Mouse (Mus musculus): ENCODE data around the gene Arntl. TPM values are rescaled to one million over a fixed set of nuclear protein-coding genes. Genes with fewer than 3 reads are reported as not detected.

Gene Arntl
- polyA plus RNA-seq, 1 experiment from 2014 or later, result 10.7 TPM

DNA sequence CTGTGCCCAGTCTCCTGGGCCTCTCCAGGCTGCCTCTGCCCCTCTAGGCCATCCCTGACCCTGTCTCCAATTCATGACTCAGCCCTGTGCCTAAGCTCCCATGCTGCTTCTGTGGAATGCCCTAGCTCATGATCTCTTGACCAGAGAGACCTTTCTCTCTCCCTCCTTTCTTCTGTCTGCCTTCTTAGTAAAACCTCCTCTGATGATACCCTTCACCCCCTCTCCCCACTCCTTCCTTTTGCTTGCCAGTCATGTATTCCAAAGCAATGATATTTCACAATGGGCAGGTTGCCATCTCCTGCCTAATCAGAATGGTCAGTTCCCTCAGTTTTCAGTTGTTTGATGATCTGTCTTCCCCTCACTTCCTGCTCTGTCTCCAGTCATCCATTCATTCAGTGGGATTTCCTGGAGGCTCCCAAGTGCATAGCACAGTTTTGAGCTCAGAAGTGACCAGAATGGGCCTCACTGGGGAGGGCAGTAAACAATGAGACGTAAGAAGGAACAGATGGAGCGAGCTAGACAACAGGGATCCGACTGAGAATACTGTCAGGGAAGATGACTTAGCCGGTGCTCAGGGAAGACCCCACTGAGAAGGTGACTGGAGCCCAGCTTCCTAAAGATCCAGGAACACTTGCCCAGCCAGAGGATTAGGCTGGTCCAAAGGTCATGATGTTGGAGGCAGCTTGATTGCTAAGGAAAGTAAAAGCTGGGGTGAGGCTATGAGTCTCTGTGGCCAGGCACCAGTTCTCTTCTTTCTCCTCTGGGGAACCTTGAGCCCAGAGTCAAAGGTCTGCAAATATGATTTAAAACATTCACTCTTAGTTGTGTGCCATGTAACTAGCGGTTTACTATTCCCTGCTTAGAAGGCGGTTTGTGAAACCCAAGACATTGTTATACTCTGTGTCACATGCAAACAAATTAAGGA lies 7.2 kb downstream of the Arntl start:
- Histone ChIP-seq H3K36me3 (no peaks in the 10 kb centered on the region), H3K27ac (no peak overlapping the region), H3K4me1 (peaks cover 12% of the 10 kb centered on the region; the same call in 1 of the 2 replicates), H3K9ac (no peak overlapping the region), H3K27me3 (replicated peaks) (peaks cover 14% of the 10 kb centered on the region), H3K9me3 (no peaks in the 10 kb centered on the region), H3K4me2 (no peak overlapping the region), H3K4me3 (replicated peaks) (no peak overlapping the region)
- WGBS, result 42% methylated on average over 6 of the region's 6 CpGs
- no peak for ATAC-seq (ENCODE audit: insufficient read depth, low FRiP score, low read depth)

DNA sequence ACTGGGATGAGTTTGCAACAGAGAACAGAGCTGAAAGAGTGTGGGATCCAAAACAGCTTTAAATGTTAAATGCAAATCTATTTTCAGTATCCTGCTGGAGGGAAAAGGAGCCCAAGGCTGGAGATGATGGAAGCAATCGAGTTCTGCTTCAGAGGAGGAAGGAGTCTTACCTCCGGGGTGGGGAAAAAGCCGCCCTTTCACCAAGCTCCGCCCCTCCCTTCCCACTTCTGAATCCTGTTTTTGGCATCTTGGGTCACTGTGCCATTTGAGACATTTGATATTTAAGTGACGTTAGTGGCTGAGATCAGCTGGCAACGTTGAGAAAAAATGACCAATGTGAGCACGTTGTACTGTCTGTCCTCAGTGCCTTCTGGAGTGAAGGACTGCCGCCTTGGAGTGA lies 8.9 kb downstream of the Arntl start:
- H3K9me3 ChIP-seq, result no peaks in the 10 kb centered on the region
- no peak overlapping the region for H3K4me3 ChIP-seq (replicated peaks)
- H3K36me3 ChIP-seq, result no peaks in the 10 kb centered on the region
- no peak overlapping the region for H3K27ac ChIP-seq
- no peak overlapping the region for H3K9ac ChIP-seq
- H3K4me1 ChIP-seq, result peaks cover 12% of the 10 kb centered on the region; the same call in 1 of the 2 replicates
- WGBS, result 50% methylated on average over 8 of the region's 8 CpGs
- no peak overlapping the region for H3K4me2 ChIP-seq
- no peak for ATAC-seq (ENCODE audit: insufficient read depth, low FRiP score, low read depth)
- 0 out of 2 replicates have a peak, but pooled peaks cover 7% of the 10 kb centered on the region for H3K27me3 ChIP-seq (replicated peaks)

DNA sequence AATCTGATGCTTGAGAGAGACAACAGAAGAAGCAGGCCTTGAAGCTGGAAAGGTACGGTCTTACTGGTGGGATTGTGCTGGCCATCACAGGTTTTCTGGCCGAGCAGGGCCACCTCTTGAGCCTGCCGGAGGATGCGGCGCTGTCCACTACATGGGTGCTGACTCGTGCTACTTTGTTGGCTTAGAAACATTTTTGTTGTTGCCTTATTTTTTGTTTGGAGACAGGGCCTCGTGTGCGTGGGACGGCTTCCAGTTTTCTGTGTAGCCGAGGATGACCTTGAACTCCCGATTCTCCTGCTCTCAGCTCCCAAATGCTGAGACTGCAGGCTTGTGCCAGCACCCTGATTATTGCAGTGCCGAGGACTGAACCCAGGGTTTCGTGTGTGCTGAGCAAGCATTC lies 12.2 kb downstream of the Arntl start:
- 64% methylated on average over 13 of the region's 13 CpGs for WGBS
- no peak overlapping the region for H3K9ac ChIP-seq
- no peak overlapping the region for H3K4me3 ChIP-seq (replicated peaks)
- no peaks in the 10 kb centered on the region for H3K9me3 ChIP-seq
- no peak for ATAC-seq (ENCODE audit: insufficient read depth, low FRiP score, low read depth)
- H3K27ac ChIP-seq, result no peak overlapping the region
- H3K4me2 ChIP-seq, result no peak overlapping the region
- no peaks in the 10 kb centered on the region for H3K36me3 ChIP-seq
- no peaks in the 10 kb centered on the region for H3K27me3 ChIP-seq (replicated peaks)
- H3K4me1 ChIP-seq, result peaks cover 7% of the 10 kb centered on the region; the same call in 1 of the 2 replicates

DNA sequence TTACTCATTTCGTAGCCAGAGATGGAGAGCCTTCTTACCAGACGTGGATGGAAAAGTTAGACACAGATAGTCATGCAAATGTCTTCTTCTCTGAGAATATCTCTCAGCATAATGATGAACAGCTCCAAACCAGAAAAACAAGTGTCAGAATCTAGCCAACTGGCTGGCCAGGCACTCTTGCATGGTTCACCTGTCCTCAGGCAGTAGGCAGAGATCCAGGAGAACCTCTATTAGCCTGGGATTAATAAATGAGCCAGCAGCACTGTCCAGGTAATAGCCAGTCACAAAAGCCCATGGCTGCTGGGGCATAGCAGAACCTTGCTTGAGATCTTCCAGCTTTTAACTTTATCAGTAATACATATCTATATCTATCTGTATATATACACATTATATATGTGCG lies 12.6 kb downstream of the Arntl start:
- peaks cover 3% of the 10 kb centered on the region; the same call in 1 of the 2 replicates for H3K4me1 ChIP-seq
- H3K9ac ChIP-seq, result no peak overlapping the region
- no peaks in the 10 kb centered on the region for H3K36me3 ChIP-seq
- H3K4me3 ChIP-seq (replicated peaks), result no peak overlapping the region
- H3K27ac ChIP-seq, result no peak overlapping the region
- H3K4me2 ChIP-seq, result no peak overlapping the region
- H3K9me3 ChIP-seq, result no peaks in the 10 kb centered on the region
- H3K27me3 ChIP-seq (replicated peaks), result no peaks in the 10 kb centered on the region
- WGBS, result 89% methylated on average over 3 of the region's 3 CpGs
- no peak for ATAC-seq (ENCODE audit: insufficient read depth, low FRiP score, low read depth)

DNA sequence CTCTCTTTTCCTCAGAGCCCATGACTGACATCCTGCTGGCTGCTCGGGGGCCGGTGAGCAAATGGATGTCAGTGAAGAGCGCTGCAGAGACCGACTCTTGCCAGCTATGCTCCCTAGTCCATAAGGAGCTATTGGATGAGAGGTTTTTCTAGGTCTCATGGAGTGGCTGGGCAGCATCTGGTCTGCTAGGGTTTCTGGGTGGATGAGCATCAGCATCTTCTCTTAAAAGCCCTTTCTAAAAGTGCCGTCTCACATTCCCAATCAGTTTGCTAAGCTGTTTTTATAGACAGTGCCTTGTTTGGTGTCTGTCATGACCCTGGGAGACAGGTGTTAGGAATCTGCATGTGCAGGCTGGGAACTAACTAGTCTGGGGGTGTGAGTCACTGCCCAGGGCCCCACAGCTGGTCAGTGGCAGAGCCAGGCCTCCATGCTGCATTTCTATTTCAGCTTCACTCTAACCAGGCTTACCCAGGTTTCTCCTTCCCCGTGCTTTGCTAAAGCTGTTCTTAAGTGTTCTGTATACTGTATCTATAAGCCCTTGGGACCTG lies 13.5 kb downstream of the Arntl start:
- WGBS, result 63% methylated on average over 6 of the region's 6 CpGs
- Histone ChIP-seq H3K4me1 (0 out of 2 replicates have a peak, but pooled peaks cover 3% of the 10 kb centered on the region), H3K4me3 (replicated peaks) (no peak overlapping the region), H3K27me3 (replicated peaks) (no peaks in the 10 kb centered on the region), H3K9me3 (no peaks in the 10 kb centered on the region), H3K27ac (no peak overlapping the region), H3K36me3 (no peaks in the 10 kb centered on the region), H3K4me2 (no peak overlapping the region), H3K9ac (no peak overlapping the region)
- no peak for ATAC-seq (ENCODE audit: insufficient read depth, low FRiP score, low read depth)

DNA sequence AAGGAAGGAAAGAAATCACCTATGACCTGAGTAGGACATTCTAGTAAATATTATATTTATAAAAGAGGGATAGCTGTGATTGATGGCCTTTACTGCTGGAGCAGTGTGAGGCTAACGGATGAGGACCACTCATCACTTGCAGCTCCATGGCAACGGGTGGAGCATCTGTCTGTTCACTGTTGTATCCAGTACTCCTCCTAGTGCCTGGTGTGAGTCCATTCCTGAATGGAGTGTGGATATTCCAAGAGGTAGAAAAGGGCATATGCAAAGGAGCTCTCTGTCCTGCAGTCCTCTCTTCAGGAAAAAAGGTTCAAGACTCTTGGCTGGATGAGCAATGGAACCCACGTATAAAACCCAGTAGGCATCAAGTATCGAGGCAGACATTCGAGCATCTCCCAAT lies 15.6 kb downstream of the Arntl start:
- Histone ChIP-seq H3K4me2 (no peak overlapping the region), H3K27me3 (replicated peaks) (no peaks in the 10 kb centered on the region), H3K9me3 (no peaks in the 10 kb centered on the region), H3K9ac (no peak overlapping the region), H3K4me1 (no peaks in the 10 kb centered on the region), H3K4me3 (replicated peaks) (no peak overlapping the region), H3K27ac (no peak overlapping the region), H3K36me3 (no peaks in the 10 kb centered on the region)
- WGBS, result 79% methylated on average over 5 of the region's 5 CpGs
- no peak for ATAC-seq (ENCODE audit: insufficient read depth, low FRiP score, low read depth)

DNA sequence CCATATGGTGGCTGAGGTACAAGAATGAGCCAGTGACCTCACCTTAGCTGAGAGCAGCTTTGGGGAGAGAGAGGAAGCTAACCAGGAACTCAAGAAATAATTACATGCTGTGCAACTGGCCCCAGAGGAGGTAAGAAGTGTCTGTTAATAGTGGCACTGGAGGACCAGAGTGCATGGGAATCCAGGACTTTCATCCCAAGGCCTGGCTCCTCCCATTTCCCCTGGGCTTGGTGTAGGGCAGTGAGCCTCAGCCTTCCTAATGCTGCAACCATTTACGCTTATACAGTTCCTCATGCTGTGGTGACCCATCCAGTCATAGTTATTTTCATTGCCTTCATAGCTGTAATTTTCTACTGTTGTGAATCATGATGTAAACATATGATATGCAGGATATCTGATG lies 17.4 kb downstream of the Arntl start:
- ATAC-seq (ENCODE audit: insufficient read depth, low FRiP score, low read depth), result no peak
- no peaks in the 10 kb centered on the region for H3K4me1 ChIP-seq
- H3K36me3 ChIP-seq, result no peaks in the 10 kb centered on the region
- H3K27ac ChIP-seq, result no peak overlapping the region
- no peaks in the 10 kb centered on the region for H3K9me3 ChIP-seq
- H3K4me3 ChIP-seq (replicated peaks), result no peak overlapping the region
- H3K9ac ChIP-seq, result no peak overlapping the region
- WGBS, result 91% methylated on average over 1 of the region's 1 CpGs
- no peaks in the 10 kb centered on the region for H3K27me3 ChIP-seq (replicated peaks)
- no peak overlapping the region for H3K4me2 ChIP-seq

DNA sequence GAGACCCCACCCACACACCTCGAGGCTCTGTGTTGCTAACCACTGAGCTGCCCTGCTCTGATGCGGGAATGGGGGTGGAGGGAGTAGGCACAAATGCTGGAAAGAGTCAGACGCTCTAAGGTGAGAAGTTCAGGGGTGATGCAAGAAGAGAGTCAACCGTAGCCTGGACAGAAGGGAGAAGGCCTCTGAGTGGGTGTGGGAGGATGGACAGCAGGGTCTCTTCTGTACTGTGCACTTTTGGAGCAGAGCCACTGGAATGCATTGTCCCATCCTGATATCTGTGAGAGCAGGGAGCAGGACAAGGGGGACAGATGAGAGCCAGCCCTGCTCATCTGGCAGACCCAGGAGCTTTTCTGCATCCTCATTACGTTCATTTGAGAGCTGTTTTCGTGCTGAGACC lies 21.2 kb downstream of the Arntl start:
- Histone ChIP-seq H3K4me3 (replicated peaks) (no peak overlapping the region), H3K4me2 (no peak overlapping the region), H3K27me3 (replicated peaks) (no peaks in the 10 kb centered on the region), H3K9me3 (no peaks in the 10 kb centered on the region), H3K9ac (no peak overlapping the region), H3K36me3 (no peaks in the 10 kb centered on the region), H3K27ac (no peak overlapping the region), H3K4me1 (no peaks in the 10 kb centered on the region)
- WGBS, result 72% methylated on average over 6 of the region's 6 CpGs
- ATAC-seq (ENCODE audit: insufficient read depth, low FRiP score, low read depth), result no peak

DNA sequence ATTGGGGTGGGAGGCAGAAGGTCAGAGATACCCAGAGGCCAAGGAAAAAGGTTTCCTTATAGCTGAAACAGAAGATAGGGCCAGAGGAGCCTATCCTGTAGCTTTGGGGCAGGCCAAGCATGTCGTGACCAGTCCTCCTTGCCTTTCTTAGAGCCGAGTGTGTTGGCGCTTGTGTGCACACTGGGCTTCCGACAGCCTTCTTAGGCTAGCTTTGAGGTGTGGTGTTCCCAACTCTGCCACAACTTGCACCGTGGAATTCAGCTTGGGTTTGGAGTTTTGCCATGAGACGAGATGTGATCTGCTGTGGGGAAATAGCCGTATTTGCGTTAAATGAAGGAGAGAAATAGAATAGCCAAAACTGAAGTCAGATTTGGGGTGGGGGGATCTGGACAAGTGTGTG lies 28.9 kb downstream of the Arntl start:
- ATAC-seq (ENCODE audit: insufficient read depth, low FRiP score, low read depth), result no peak
- no peaks in the 10 kb centered on the region for H3K27me3 ChIP-seq (replicated peaks)
- H3K27ac ChIP-seq, result no peak overlapping the region
- H3K36me3 ChIP-seq, result no peaks in the 10 kb centered on the region
- H3K4me1 ChIP-seq, result peaks cover 8% of the 10 kb centered on the region
- H3K9ac ChIP-seq, result no peak overlapping the region
- no peak overlapping the region for H3K4me3 ChIP-seq (replicated peaks)
- 82% methylated on average over 8 of the region's 8 CpGs for WGBS
- H3K4me2 ChIP-seq, result no peak overlapping the region
- no peaks in the 10 kb centered on the region for H3K9me3 ChIP-seq

DNA sequence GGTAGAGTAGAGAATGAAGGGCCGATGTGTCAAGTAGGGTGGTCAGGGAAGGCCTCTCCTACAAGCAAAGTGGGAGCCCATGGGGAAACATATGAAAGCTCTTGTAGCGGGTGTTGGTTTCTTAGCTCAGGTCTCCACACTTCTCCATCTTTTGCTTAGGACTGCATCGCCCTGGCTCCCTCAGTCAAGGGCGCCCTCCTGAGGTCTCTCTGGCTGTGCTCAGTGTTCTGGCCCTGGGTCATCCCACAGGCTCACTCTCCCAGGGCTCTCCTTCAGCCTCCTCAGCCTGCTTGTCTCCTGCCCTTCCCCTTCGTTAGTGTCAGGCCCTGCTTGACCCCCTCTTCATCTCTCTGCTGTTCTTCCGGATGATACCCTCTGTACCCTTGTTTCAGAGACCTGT lies 31.1 kb downstream of the Arntl start:
- no peak overlapping the region for H3K9ac ChIP-seq
- 76% methylated on average over 6 of the region's 6 CpGs for WGBS
- H3K27ac ChIP-seq, result no peak overlapping the region
- H3K4me2 ChIP-seq, result no peak overlapping the region
- no peaks in the 10 kb centered on the region for H3K36me3 ChIP-seq
- no peak overlapping the region for H3K4me3 ChIP-seq (replicated peaks)
- H3K9me3 ChIP-seq, result no peaks in the 10 kb centered on the region
- no peaks in the 10 kb centered on the region for H3K27me3 ChIP-seq (replicated peaks)
- ATAC-seq (ENCODE audit: insufficient read depth, low FRiP score, low read depth), result no peak
- peaks cover 25% of the 10 kb centered on the region for H3K4me1 ChIP-seq

DNA sequence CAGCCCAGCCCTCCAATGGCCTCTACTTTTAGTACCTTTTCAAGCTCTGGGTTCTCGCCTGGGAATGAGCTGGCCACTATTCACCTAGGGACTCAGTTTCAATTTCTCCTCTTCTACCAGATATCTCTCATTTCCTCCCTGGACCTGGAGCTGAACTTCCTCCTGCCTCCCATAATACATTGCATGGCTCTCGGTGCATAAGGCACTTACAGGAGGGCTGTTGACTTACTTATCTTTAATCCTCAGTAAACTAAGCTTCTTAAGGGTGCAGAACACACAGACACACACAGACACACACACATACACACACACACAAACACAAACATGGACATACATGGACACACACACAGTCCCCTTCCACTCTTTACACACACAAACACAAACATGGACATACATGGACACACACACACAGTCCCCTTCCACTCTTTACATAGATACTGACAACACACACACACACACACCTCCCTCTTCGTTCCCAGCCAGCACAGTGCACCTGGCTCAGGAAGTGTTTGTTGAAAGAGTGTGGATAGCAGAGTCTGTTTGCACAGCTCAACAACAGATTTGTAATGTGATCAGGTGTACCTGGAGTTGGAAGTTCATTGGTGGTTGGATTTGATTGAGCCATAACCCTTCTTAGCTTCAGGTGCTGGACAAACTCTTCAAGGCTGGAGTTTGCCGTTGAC lies 32.3 kb downstream of the Arntl start:
- H3K4me2 ChIP-seq, result no peak overlapping the region
- peaks cover 25% of the 10 kb centered on the region for H3K4me1 ChIP-seq
- WGBS, result 47% methylated on average over 4 of the region's 4 CpGs
- H3K9ac ChIP-seq, result no peak overlapping the region
- no peaks in the 10 kb centered on the region for H3K36me3 ChIP-seq
- H3K9me3 ChIP-seq, result no peaks in the 10 kb centered on the region
- ATAC-seq (ENCODE audit: insufficient read depth, low FRiP score, low read depth), result peak; percentile 90
- H3K4me3 ChIP-seq (replicated peaks), result no peak overlapping the region
- peak overlapping the region; percentile 67 for H3K27ac ChIP-seq
- no peaks in the 10 kb centered on the region for H3K27me3 ChIP-seq (replicated peaks)

DNA sequence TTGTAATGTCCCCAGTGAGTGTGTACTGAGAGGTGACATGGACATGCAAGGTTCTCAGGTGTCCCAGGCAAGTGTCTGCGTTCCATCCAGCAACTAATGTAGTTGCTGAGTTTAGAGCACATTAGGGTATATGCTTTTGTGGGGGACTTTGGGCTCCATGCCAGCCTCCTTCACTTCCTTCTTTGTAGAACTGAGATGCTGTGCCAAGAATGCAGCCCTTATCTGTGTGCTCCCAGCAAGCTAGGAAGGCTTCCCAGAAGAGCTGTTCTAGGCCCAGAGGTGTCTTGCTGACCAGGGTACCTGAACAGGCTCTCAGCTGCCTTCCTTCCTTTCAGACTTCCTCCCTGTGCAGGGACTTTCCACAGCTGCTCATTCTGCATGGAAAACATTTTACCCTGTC lies 33.2 kb downstream of the Arntl start:
- Histone ChIP-seq H3K27ac (peak overlapping the region; percentile 68), H3K4me1 (peaks cover 25% of the 10 kb centered on the region), H3K9ac (no peak overlapping the region), H3K4me3 (replicated peaks) (no peak overlapping the region), H3K4me2 (no peak overlapping the region), H3K36me3 (no peaks in the 10 kb centered on the region), H3K27me3 (replicated peaks) (no peaks in the 10 kb centered on the region), H3K9me3 (no peaks in the 10 kb centered on the region)
- 64% methylated on average over 1 of the region's 1 CpGs for WGBS
- ATAC-seq (ENCODE audit: insufficient read depth, low FRiP score, low read depth), result no peak
